Mouse (Mus musculus): ENCODE results near the gene Hoxc8. TPM values are rescaled to one million over a fixed set of nuclear protein-coding genes. Genes with fewer than 3 reads are reported as not detected.

Gene Hoxc8
- polyA plus RNA-seq, 1 experiment = not detected

- TF ChIP-seq POLR2A (IDR thresholded peaks at IDR 0.05; ENCODE audit: low read depth, low read length) (no peak), CTCF (IDR thresholded peaks at IDR 0.05; ENCODE audit: extremely low read depth, insufficient read depth, insufficient read length, insufficient replicate concordance) (no peak)
- no peak for DNase-seq (ENCODE audit: low read depth in 1 of 2, low spot score in 2 of 2)
- no peaks in the 10 kb centered on the region for H3K36me3 ChIP-seq (ENCODE audit: control insufficient read depth, insufficient read depth, low read length)
- WGBS = 13% methylated on average over 2 of the region's 2 CpGs
- H3K4me1 ChIP-seq (ENCODE audit: control insufficient read depth, insufficient read depth, insufficient read length) = no peaks in the 10 kb centered on the region
- no peak overlapping the region for H3K4me3 ChIP-seq (ENCODE audit: extremely low read depth, insufficient read depth, insufficient read length)
- H3K27ac ChIP-seq (ENCODE audit: insufficient read depth, low read length) = no peak overlapping the region
- H3K27me3 ChIP-seq (ENCODE audit: control insufficient read depth, insufficient read depth, low read length) = peaks cover 16% of the 10 kb centered on the region
Observed at GRCm38 (mm10) chr15:103024131-103024530, 33.7 kb downstream of the Hoxc8 start.

DNA sequence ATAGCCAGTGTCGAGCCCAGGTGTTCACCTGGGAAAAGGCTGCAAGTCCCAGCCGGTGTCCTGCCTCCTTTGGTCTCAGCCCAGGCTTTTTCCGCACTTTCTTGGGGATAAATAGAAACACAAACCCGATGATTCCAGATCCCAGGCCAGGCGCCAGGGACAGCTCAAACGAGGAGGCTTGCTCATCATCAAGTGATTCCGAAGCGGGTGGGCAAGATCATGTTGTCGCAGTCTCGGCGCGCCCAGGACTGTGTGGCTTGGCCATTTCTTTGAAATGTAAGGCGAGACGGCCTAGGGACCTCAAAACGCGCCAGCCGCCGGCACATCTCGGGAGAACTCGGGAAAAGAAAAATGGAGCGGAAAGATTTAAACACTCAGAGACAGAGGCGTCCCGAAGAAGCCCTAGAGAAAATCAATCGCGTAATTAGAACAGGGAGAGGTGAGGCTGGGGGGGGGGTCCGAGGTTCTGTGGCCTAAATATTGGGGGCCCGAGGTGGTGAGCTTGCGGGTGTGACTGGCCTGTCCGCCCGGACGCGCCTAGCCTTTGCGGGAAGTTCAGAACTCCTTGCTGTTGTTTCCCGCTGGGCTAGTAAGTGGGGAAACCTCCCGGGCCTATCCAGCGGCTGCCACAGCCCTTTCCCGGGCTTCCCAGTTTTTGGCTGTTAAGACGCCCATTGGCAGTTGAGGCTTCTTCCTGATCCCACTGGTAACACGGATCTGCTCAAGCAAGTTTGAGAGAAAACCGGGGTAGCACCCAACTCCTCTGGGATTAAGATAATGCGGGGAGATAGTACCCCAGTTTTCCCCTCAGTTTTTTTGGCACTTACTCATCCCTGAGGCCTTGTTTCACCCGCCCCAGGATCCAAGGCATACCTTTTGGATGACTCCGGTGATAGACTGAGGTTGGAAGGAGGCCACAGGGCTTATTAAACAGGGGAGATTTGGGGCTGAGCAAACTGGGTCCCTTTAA lies 37.1 kb downstream of the Hoxc8 start:
- no peak for TF ChIP-seq POLR2A (IDR thresholded peaks at IDR 0.05; ENCODE audit: low read depth, low read length)
- 11% methylated on average over 43 of the region's 43 CpGs for WGBS
- Histone ChIP-seq H3K4me3 (ENCODE audit: extremely low read depth, insufficient read depth, insufficient read length) (no peak overlapping the region), H3K27me3 (ENCODE audit: control insufficient read depth, insufficient read depth, low read length) (peaks cover 18% of the 10 kb centered on the region), H3K36me3 (ENCODE audit: control insufficient read depth, insufficient read depth, low read length) (no peaks in the 10 kb centered on the region), H3K27ac (ENCODE audit: insufficient read depth, low read length) (no peak overlapping the region), H3K4me1 (ENCODE audit: control insufficient read depth, insufficient read depth, insufficient read length) (no peaks in the 10 kb centered on the region)
- DNase-seq (ENCODE audit: low read depth in 1 of 2, low spot score in 2 of 2) = no peak

DNA sequence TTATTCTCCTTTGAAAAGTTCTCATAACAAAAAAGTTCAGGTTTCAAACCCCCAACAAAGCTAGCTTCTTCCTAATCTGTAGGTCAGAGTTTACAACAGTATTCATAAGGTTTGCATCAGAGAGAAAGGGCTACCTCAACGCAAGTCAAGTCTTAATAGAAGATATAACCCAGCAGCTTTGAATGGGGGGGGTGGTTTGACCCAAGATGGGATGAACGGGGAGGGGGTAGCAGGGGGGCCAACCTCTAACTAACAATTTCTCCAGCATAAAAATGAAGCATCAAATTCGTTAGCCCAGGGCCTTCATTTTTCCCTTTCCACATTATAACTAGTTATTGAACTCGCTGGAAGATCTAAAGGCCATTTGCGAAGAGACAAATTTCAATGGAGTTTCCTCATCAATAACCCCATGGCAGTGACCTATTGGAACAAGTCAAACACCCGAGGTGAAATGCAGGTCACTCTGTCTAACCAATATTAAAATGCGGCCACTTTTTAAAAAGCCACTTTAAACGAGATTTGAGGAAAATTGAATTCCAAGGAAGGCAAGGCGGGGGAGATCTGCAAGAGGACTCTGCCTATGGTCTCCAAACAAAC lies 38.6 kb downstream of the Hoxc8 start:
- H3K4me1 ChIP-seq (ENCODE audit: control insufficient read depth, insufficient read depth, insufficient read length) = no peaks in the 10 kb centered on the region
- H3K27ac ChIP-seq (ENCODE audit: insufficient read depth, low read length) = no peak overlapping the region
- no peak overlapping the region for H3K4me3 ChIP-seq (ENCODE audit: extremely low read depth, insufficient read depth, insufficient read length)
- peaks cover 20% of the 10 kb centered on the region for H3K27me3 ChIP-seq (ENCODE audit: control insufficient read depth, insufficient read depth, low read length)
- H3K36me3 ChIP-seq (ENCODE audit: control insufficient read depth, insufficient read depth, low read length) = no peaks in the 10 kb centered on the region
- 59% methylated on average over 9 of the region's 9 CpGs for WGBS
- no peak for DNase-seq (ENCODE audit: low read depth in 1 of 2, low spot score in 2 of 2)
- TF ChIP-seq CTCF (IDR thresholded peaks at IDR 0.05; ENCODE audit: extremely low read depth, insufficient read depth, insufficient read length, insufficient replicate concordance) = no peak
- no peak for TF ChIP-seq POLR2A (IDR thresholded peaks at IDR 0.05; ENCODE audit: low read depth, low read length)

DNA sequence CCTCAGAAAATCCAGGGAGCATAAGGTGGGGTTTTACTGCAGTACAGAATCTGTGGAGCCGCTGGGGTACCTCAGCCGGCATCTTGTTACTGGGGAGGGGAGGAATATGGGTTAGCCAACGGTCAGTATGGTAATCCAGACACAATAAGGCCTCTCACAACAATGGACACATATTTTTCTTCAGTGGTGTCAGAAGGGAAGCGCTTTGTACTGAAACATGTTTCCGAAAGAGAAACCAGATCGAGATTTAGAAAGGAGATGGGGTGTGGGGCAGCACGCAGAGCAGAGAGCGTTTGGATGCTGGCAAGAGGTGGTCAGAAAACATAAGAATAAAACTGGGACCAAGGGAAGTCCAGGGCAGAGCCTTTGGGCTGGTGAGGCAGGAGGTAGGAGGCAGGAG lies 39.7 kb downstream of the Hoxc8 start:
- 19% methylated on average over 8 of the region's 8 CpGs for WGBS
- Histone ChIP-seq H3K4me3 (ENCODE audit: extremely low read depth, insufficient read depth, insufficient read length) (no peak overlapping the region), H3K27ac (ENCODE audit: insufficient read depth, low read length) (no peak overlapping the region), H3K4me1 (ENCODE audit: control insufficient read depth, insufficient read depth, insufficient read length) (no peaks in the 10 kb centered on the region; the same call in none of the 2 replicates), H3K27me3 (ENCODE audit: control insufficient read depth, insufficient read depth, low read length) (peaks cover 27% of the 10 kb centered on the region), H3K36me3 (ENCODE audit: control insufficient read depth, insufficient read depth, low read length) (no peaks in the 10 kb centered on the region)
- DNase-seq (ENCODE audit: low read depth in 1 of 2, low spot score in 2 of 2) = no peak
- no peak for TF ChIP-seq CTCF (IDR thresholded peaks at IDR 0.05; ENCODE audit: extremely low read depth, insufficient read depth, insufficient read length, insufficient replicate concordance)

- no peaks in the 10 kb centered on the region; the same call in none of the 2 replicates for H3K4me1 ChIP-seq (ENCODE audit: control insufficient read depth, insufficient read depth, insufficient read length)
- H3K27ac ChIP-seq (ENCODE audit: insufficient read depth, low read length) = no peak overlapping the region
- no peak for DNase-seq (ENCODE audit: low read depth in 1 of 2, low spot score in 2 of 2)
- WGBS = 8% methylated on average over 2 of the region's 3 CpGs
- no peak overlapping the region for H3K4me3 ChIP-seq (ENCODE audit: extremely low read depth, insufficient read depth, insufficient read length)
- peaks cover 22% of the 10 kb centered on the region for H3K27me3 ChIP-seq (ENCODE audit: control insufficient read depth, insufficient read depth, low read length)
- no peaks in the 10 kb centered on the region for H3K36me3 ChIP-seq (ENCODE audit: control insufficient read depth, insufficient read depth, low read length)
- TF ChIP-seq CTCF (IDR thresholded peaks at IDR 0.05; ENCODE audit: extremely low read depth, insufficient read depth, insufficient read length, insufficient replicate concordance) (no peak), POLR2A (IDR thresholded peaks at IDR 0.05; ENCODE audit: low read depth, low read length) (no peak)
Observed at GRCm38 (mm10) chr15:103032167-103032566, 41.8 kb downstream of the Hoxc8 start.

GRCm38 (mm10) chr15:103032646-103033575 lies 42.5 kb downstream of the Hoxc8 start:
- no peaks in the 10 kb centered on the region for H3K36me3 ChIP-seq (ENCODE audit: control insufficient read depth, insufficient read depth, low read length)
- no peak for TF ChIP-seq CTCF (IDR thresholded peaks at IDR 0.05; ENCODE audit: extremely low read depth, insufficient read depth, insufficient read length, insufficient replicate concordance)
- TF ChIP-seq POLR2A (IDR thresholded peaks at IDR 0.05; ENCODE audit: low read depth, low read length) = no peak
- H3K27ac ChIP-seq (ENCODE audit: insufficient read depth, low read length) = no peak overlapping the region
- peaks cover 20% of the 10 kb centered on the region for H3K27me3 ChIP-seq (ENCODE audit: control insufficient read depth, insufficient read depth, low read length)
- H3K4me1 ChIP-seq (ENCODE audit: control insufficient read depth, insufficient read depth, insufficient read length) = no peaks in the 10 kb centered on the region; the same call in none of the 2 replicates
- H3K4me3 ChIP-seq (ENCODE audit: extremely low read depth, insufficient read depth, insufficient read length) = no peak overlapping the region
- WGBS = 4% methylated on average over 26 of the region's 26 CpGs
- no peak for DNase-seq (ENCODE audit: low read depth in 1 of 2, low spot score in 2 of 2)

Data from spleen, adult 2 months (tissue).